Mouse (Mus musculus): Measurements from ENCODE around the gene Rhbdd2. TPM values are rescaled to one million over a fixed set of nuclear protein-coding genes. Genes with fewer than 3 reads are reported as not detected.

Rhbdd2 gene
- polyA plus RNA-seq, 1 experiment from 2014 or later, result 44.8 TPM

GRCm38 (mm10) chr5:135657703-135658373 lies 25.4 kb downstream of the Rhbdd2 start:
- Histone ChIP-seq H3K4me1 (replicated peaks; ENCODE audit: control insufficient read depth, insufficient read depth) (no peaks in the 10 kb centered on the region), H3K27ac (replicated peaks) (no peak overlapping the region), H3K27me3 (ENCODE audit: control insufficient read depth, insufficient read depth, low read length) (no peaks in the 10 kb centered on the region), H3K36me3 (ENCODE audit: control insufficient read depth, insufficient read depth, low read length) (no peaks in the 10 kb centered on the region), H3K9me3 (ENCODE audit: control insufficient read depth, low read length) (no peaks in the 10 kb centered on the region), H3K4me3 (ENCODE audit: low read depth, low read length) (no peak overlapping the region), H3K9ac (ENCODE audit: low read length) (no peak overlapping the region), H3K4me2 (replicated peaks; ENCODE audit: low read depth) (no peak overlapping the region)
- no peak for ATAC-seq (ENCODE audit: low FRiP score, low TSS enrichment)
- WGBS, result 52% methylated on average over 17 of the region's 17 CpGs
- TF ChIP-seq EP300 (optimal IDR thresholded peaks at IDR 0.05) (no peak), CTCF (IDR thresholded peaks at IDR 0.05; ENCODE audit: low read depth) (no peak)
- DNase-seq (ENCODE audit: low spot score), result no peak

- Histone ChIP-seq H3K27me3 (ENCODE audit: control insufficient read depth, insufficient read depth, low read length) (no peaks in the 10 kb centered on the region), H3K36me3 (ENCODE audit: control insufficient read depth, insufficient read depth, low read length) (no peaks in the 10 kb centered on the region), H3K4me1 (replicated peaks; ENCODE audit: control insufficient read depth, insufficient read depth) (no peaks in the 10 kb centered on the region), H3K4me2 (replicated peaks; ENCODE audit: low read depth) (no peak overlapping the region), H3K9ac (ENCODE audit: low read length) (no peak overlapping the region), H3K27ac (replicated peaks) (no peak overlapping the region), H3K4me3 (ENCODE audit: low read depth, low read length) (no peak overlapping the region), H3K9me3 (ENCODE audit: control insufficient read depth, low read length) (no peaks in the 10 kb centered on the region)
- WGBS, result 68% methylated on average over 4 of the region's 4 CpGs
- TF ChIP-seq EP300 (optimal IDR thresholded peaks at IDR 0.05), result no peak
- TF ChIP-seq CTCF (IDR thresholded peaks at IDR 0.05; ENCODE audit: low read depth), result no peak
- DNase-seq (ENCODE audit: low spot score) (no peak), ATAC-seq (ENCODE audit: low FRiP score, low TSS enrichment) (no peak)
Measured at GRCm38 (mm10) chr5:135659956-135660355, 27.5 kb downstream of the Rhbdd2 start.

GRCm38 (mm10) chr5:135660535-135660934 lies 28.1 kb downstream of the Rhbdd2 start:
- DNase-seq (ENCODE audit: low spot score), result no peak
- no peaks in the 10 kb centered on the region for H3K27me3 ChIP-seq (ENCODE audit: control insufficient read depth, insufficient read depth, low read length)
- H3K36me3 ChIP-seq (ENCODE audit: control insufficient read depth, insufficient read depth, low read length), result no peaks in the 10 kb centered on the region
- H3K9me3 ChIP-seq (ENCODE audit: control insufficient read depth, low read length), result no peaks in the 10 kb centered on the region
- 80% methylated on average over 7 of the region's 7 CpGs for WGBS
- H3K9ac ChIP-seq (ENCODE audit: low read length), result no peak overlapping the region
- no peak for ATAC-seq (ENCODE audit: low FRiP score, low TSS enrichment)
- H3K27ac ChIP-seq (replicated peaks), result no peak overlapping the region
- no peak overlapping the region for H3K4me3 ChIP-seq (ENCODE audit: low read depth, low read length)
- H3K4me2 ChIP-seq (replicated peaks; ENCODE audit: low read depth), result no peak overlapping the region
- TF ChIP-seq EP300 (optimal IDR thresholded peaks at IDR 0.05), result no peak
- no peak for TF ChIP-seq CTCF (IDR thresholded peaks at IDR 0.05; ENCODE audit: low read depth)
- H3K4me1 ChIP-seq (replicated peaks; ENCODE audit: control insufficient read depth, insufficient read depth), result no peaks in the 10 kb centered on the region

GRCm38 (mm10) chr5:135666890-135667289 lies 34.5 kb downstream of the Rhbdd2 start:
- H3K9me3 ChIP-seq (ENCODE audit: control insufficient read depth, low read length), result no peaks in the 10 kb centered on the region
- H3K27me3 ChIP-seq (ENCODE audit: control insufficient read depth, insufficient read depth, low read length), result no peaks in the 10 kb centered on the region
- WGBS, result 64% methylated on average over 5 of the region's 5 CpGs
- H3K4me2 ChIP-seq (replicated peaks; ENCODE audit: low read depth), result no peak overlapping the region
- TF ChIP-seq EP300 (optimal IDR thresholded peaks at IDR 0.05) (no peak), CTCF (IDR thresholded peaks at IDR 0.05; ENCODE audit: low read depth) (no peak)
- no peak overlapping the region for H3K27ac ChIP-seq (replicated peaks)
- ATAC-seq (ENCODE audit: low FRiP score, low TSS enrichment) (no peak), DNase-seq (ENCODE audit: low spot score) (no peak)
- no peak overlapping the region for H3K4me3 ChIP-seq (ENCODE audit: low read depth, low read length)
- H3K9ac ChIP-seq (ENCODE audit: low read length), result no peak overlapping the region
- H3K4me1 ChIP-seq (replicated peaks; ENCODE audit: control insufficient read depth, insufficient read depth), result no peaks in the 10 kb centered on the region
- H3K36me3 ChIP-seq (ENCODE audit: control insufficient read depth, insufficient read depth, low read length), result no peaks in the 10 kb centered on the region

GRCm38 (mm10) chr5:135668071-135668470 lies 35.7 kb downstream of the Rhbdd2 start:
- Histone ChIP-seq H3K4me2 (replicated peaks; ENCODE audit: low read depth) (no peak overlapping the region), H3K27ac (replicated peaks) (no peak overlapping the region), H3K9me3 (ENCODE audit: control insufficient read depth, low read length) (no peaks in the 10 kb centered on the region), H3K36me3 (ENCODE audit: control insufficient read depth, insufficient read depth, low read length) (no peaks in the 10 kb centered on the region), H3K4me1 (replicated peaks; ENCODE audit: control insufficient read depth, insufficient read depth) (no peaks in the 10 kb centered on the region), H3K9ac (ENCODE audit: low read length) (no peak overlapping the region), H3K4me3 (ENCODE audit: low read depth, low read length) (no peak overlapping the region), H3K27me3 (ENCODE audit: control insufficient read depth, insufficient read depth, low read length) (no peaks in the 10 kb centered on the region)
- TF ChIP-seq CTCF (IDR thresholded peaks at IDR 0.05; ENCODE audit: low read depth) (no peak), EP300 (optimal IDR thresholded peaks at IDR 0.05) (no peak)
- WGBS, result 76% methylated on average over 7 of the region's 7 CpGs
- ATAC-seq (ENCODE audit: low FRiP score, low TSS enrichment) (no peak), DNase-seq (ENCODE audit: low spot score) (no peak)

- no peak within 1 kb of the TSS for H3K4me3 ChIP-seq (ENCODE audit: low read depth, low read length)
- H3K36me3 ChIP-seq (ENCODE audit: control insufficient read depth, insufficient read depth, low read length), result no peaks in the 10 kb centered on the region
- WGBS, result 26% methylated on average over 9 of the region's 9 CpGs
- H3K27ac ChIP-seq (replicated peaks), result peak within 1 kb of the TSS; percentile 63; the same call in 1 of the 2 replicates
- no peak within 1 kb of the TSS for H3K9ac ChIP-seq (ENCODE audit: low read length)
- TF ChIP-seq CTCF (IDR thresholded peaks at IDR 0.05; ENCODE audit: low read depth), result no peak
- no peak for TF ChIP-seq EP300 (optimal IDR thresholded peaks at IDR 0.05)
- no peaks in the 10 kb centered on the region for H3K9me3 ChIP-seq (ENCODE audit: control insufficient read depth, low read length)
- ATAC-seq (ENCODE audit: low FRiP score, low TSS enrichment) (peak; percentile 86), DNase-seq (ENCODE audit: low spot score) (peak; percentile 77)
- H3K4me1 ChIP-seq (replicated peaks; ENCODE audit: control insufficient read depth, insufficient read depth), result no peaks in the 10 kb centered on the region
- no peaks in the 10 kb centered on the region for H3K27me3 ChIP-seq (ENCODE audit: control insufficient read depth, insufficient read depth, low read length)
- peak within 1 kb of the TSS; percentile 9; the same call in 1 of the 2 replicates for H3K4me2 ChIP-seq (replicated peaks; ENCODE audit: low read depth)
Measured at GRCm38 (mm10) chr5:135669741-135670275, 37.4 kb downstream of the Rhbdd2 start, which contains the start of gene Por. Por (plus strand) TSS chr5:135670033.

Data from stomach, postnatal 0 days (tissue).